Mouse (Mus musculus) forelimb bud, embryonic 11.5 days (tissue): ENCODE data around the gene Inafm2.

Experiments used
- DNase-seq: peaks from one replicate; pipeline ENCODE4 v3.0.0-alpha.2; 2012; ENCODE audit warnings: low read depth, low spot score

Inafm2 gene

GRCm38 (mm10) chr2:118781115-118781514 is 35.6 kb downstream of the Inafm2 start:
- DNase-seq: no peak

- no peak for DNase-seq
These were observed 36.7 kb downstream of the Inafm2 start for GRCm38 (mm10) chr2:118782303-118782702.

- no peak for DNase-seq
These were observed 37.5 kb downstream of the Inafm2 start for GRCm38 (mm10) chr2:118783093-118783492.

- no peak for DNase-seq
These were observed 38.1 kb downstream of the Inafm2 start for GRCm38 (mm10) chr2:118783663-118784062.

GRCm38 (mm10) chr2:118786525-118786924 is 41.0 kb downstream of the Inafm2 start:
- DNase-seq: no peak

- DNase-seq: no peak
These were observed 43.9 kb downstream of the Inafm2 start for GRCm38 (mm10) chr2:118789501-118789900.

GRCm38 (mm10) chr2:118790221-118790550 is 44.6 kb downstream of the Inafm2 start:
- DNase-seq: no peak

GRCm38 (mm10) chr2:118790551-118791525 is 45.3 kb downstream of the Inafm2 start:
- DNase-seq: peak; percentile 72

GRCm38 (mm10) chr2:118791591-118792258 is 46.2 kb downstream of the Inafm2 start:
- no peak for DNase-seq

GRCm38 (mm10) chr2:118792259-118792613 is 46.7 kb downstream of the Inafm2 start:
- no peak for DNase-seq

GRCm38 (mm10) chr2:118793636-118794035 is 48.1 kb downstream of the Inafm2 start:
- no peak for DNase-seq
